Mouse (Mus musculus): Measurements from ENCODE around the gene Triml1. TPM values are rescaled to one million over a fixed set of nuclear protein-coding genes. Genes with fewer than 3 reads are reported as not detected.

Gene Triml1
- not detected for polyA plus RNA-seq (2014; fragmentation: Illumina TruSeq; extraction: RNeasy Lipid Tissue Mini Kit (QIAGEN cat#74804); ENCODE audit: low read depth, low replicate concordance)

GRCm38 (mm10) chr8:43141386-43141785 is at the start of gene Triml1:
Gene Triml1 (minus strand): TSS chr8:43141486.

GRCm38 (mm10) chr8:43180054-43180690 is 38.9 kb upstream of the Triml1 start, which contains the start of gene Triml2:
Gene Triml2 (plus strand): TSS chr8:43180541.

Other genes starting within 250 kb of the Triml1 start
- gene Triml2, start 39.1 kb upstream of the Triml1 start, polyA plus RNA-seq (2014; fragmentation: Illumina TruSeq; extraction: RNeasy Lipid Tissue Mini Kit (QIAGEN cat#74804); ENCODE audit: low read depth, low replicate concordance), result not detected
- not detected for gene Zfp42, start 165.5 kb upstream of the Triml1 start, polyA plus RNA-seq (2014; fragmentation: Illumina TruSeq; extraction: RNeasy Lipid Tissue Mini Kit (QIAGEN cat#74804); ENCODE audit: low read depth, low replicate concordance)

Data from liver, adult 10 weeks (tissue).